Mouse (Mus musculus) heart, adult 2 months (tissue): ENCODE measurements around the gene Kcnh7.

Experiments used
- CTCF ChIP-seq: fragments of 200-600 bp; IDR thresholded peaks from 2 replicates; pipeline ENCODE4 v1.8.1; 2022; ENCODE audit warnings: antibody characterized with exemption, mild to moderate bottlenecking, moderate library complexity
- EP300 ChIP-seq: fragments of 200-500 bp; IDR thresholded peaks from 2 replicates; pipeline ENCODE4 v1.6.1; 2011; ENCODE audit warnings: low read depth, low read length, control low read depth; ENCODE audit not compliant: insufficient read depth
- POLR2A ChIP-seq: fragments of 200-500 bp; IDR thresholded peaks from 2 replicates; pipeline ENCODE4 v1.6.1; 2011; ENCODE audit warnings: mild to moderate bottlenecking, low read depth, low read length, control low read depth; ENCODE audit not compliant: insufficient read depth

DNA sequence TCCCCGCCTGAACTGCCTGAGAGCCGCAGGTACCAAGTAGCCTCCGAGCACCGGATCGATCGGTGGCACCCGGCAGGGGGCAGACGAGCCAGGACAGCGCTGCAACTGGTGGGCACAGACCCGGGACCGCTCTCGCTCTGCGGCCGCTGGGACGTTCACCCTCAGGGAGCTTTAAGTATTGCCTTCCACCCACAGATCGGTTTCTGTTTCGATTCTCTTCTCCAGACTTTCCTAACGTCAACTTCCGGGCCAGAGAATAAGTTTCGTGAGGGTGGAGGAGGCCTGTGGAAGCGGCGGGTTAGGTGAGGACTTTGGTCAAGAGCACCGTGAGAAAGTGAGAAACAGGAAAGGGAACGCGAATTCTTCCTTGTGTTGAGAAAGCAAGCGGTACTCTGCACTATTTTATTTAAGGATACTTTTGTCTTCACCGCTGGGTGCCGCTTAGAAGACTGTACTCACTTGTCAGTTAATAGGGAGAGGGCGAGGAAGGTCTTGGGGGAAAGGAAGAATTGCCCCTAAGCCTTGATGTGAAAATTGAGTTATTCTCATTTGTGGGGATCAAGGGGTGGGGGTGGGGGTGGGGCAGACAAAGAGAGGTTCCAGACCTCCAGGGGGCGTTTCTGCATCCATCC lies 538.0 kb downstream of the Kcnh7 start, which contains the start of gene Ifih1:
- TF ChIP-seq EP300, result 0 out of 2 replicates have a peak, but pooled peaks have one; percentile 14
- TF ChIP-seq CTCF, result peak; percentile 69
- peak; percentile 78 for TF ChIP-seq POLR2A
